Mouse (Mus musculus) forebrain, postnatal 0 days (tissue): ENCODE data around the gene Csrp2. TPM values are rescaled to one million over a fixed set of nuclear protein-coding genes. Genes with fewer than 3 reads are reported as not detected.

ENCODE experiments used
- ATAC-seq: fragments of 200-750 bp; cut with Nextera tagmentation; 2 replicates; pipeline ENCODE4 v1.8.0; 2017; ENCODE audit warnings: mild to moderate bottlenecking, moderate library complexity
- DNase-seq: peaks from one replicate; pipeline ENCODE4 v3.0.0-alpha.2; 2015
- H3K27ac ChIP-seq: fragments of 300-500 bp; sonication (generic); 2 replicates; pipeline ENCODE4 v1.5.1; 2014; ENCODE audit warnings: low read depth, mild to moderate bottlenecking, antibody characterized with exemption, low read length, moderate library complexity, mixed read lengths
- H3K27me3 ChIP-seq: fragments of 300-500 bp; sonication (generic); 2 replicates; pipeline ENCODE4 v1.6.1; 2014; ENCODE audit warnings: mild to moderate bottlenecking, low read length, mixed read lengths; ENCODE audit not compliant: insufficient read depth
- H3K36me3 ChIP-seq: fragments of 300-500 bp; sonication (generic); 2 replicates; pipeline ENCODE4 v1.6.1; 2014; ENCODE audit warnings: mild to moderate bottlenecking, moderate library complexity; ENCODE audit not compliant: insufficient read depth
- H3K4me1 ChIP-seq: fragments of 300-500 bp; sonication (generic); 2 replicates; pipeline ENCODE4 v1.6.1; 2014; ENCODE audit warnings: antibody characterized with exemption; ENCODE audit not compliant: insufficient read depth
- H3K4me2 ChIP-seq: fragments of 300-500 bp; sonication (generic); 2 replicates; pipeline ENCODE4 v1.6.1; 2014; ENCODE audit warnings: low read depth, mild to moderate bottlenecking, moderate library complexity
- H3K4me3 ChIP-seq: fragments of 300-500 bp; sonication (generic); 2 replicates; pipeline ENCODE4 v1.5.1; 2014; ENCODE audit warnings: low read depth, low read length, mixed read lengths
- H3K9ac ChIP-seq: fragments of 300-500 bp; sonication (generic); 2 replicates; pipeline ENCODE4 v1.6.1; 2014; ENCODE audit warnings: mild to moderate bottlenecking
- H3K9me3 ChIP-seq: fragments of 300-500 bp; sonication (generic); 2 replicates; pipeline ENCODE4 v1.6.1; 2016; ENCODE audit warnings: low read length
- CTCF ChIP-seq: sonication (generic); IDR thresholded peaks from 2 replicates; pipeline ENCODE4 v1.5.1; 2016; ENCODE audit warnings: antibody characterized with exemption, control low read depth, low read depth
- WGBS: fragments of 180-500 bp; shearing (Covaris S2); extraction: QIAGEN DNeasy Blood & Tissue Kit; methylation state at CpG from one replicate; pipeline ENCODE4 v1.1.7; 2014; 5-methylcytosine and 5-hydroxymethylcytosine counted together
- polyA plus RNA-seq: library from polyadenylated mRNA; unstranded; fragments of >200 nt; fragmentation: Nextera tagmentation; extraction: Ambion mirVana; gene quantifications from 2 replicates; pipeline ENCODE4 v1.2.1, GENCODE M21; 2015
- total RNA-seq: library from RNA; depleted of rRNA; stranded (reverse); fragments of >200 nt; gene quantifications from 2 replicates; pipeline ENCODE4 v1.2.3, GENCODE M21; 2014

Gene Csrp2
- total and polyA plus RNA-seq, 2 experiments from 2014 or later = 128 to 147 TPM

DNA sequence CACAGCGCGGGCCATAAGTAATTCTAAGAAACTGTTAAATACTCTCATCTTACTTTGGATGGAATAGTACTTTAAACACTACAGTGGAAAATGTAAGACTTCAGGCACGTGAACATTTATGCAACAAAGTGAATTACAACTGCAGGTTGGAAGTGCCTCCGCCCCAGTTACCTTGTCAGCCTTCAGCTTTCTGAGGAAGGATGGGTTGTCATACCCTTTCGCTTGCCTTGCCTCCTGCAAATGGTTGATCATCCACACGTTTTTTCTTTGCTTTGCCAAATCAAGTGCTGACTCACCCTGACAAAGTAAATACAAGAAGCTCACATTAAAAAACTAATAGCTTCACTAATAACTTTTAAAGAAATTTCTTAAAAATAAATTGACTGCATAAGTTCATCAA lies 41.3 kb downstream of the Csrp2 start:
- no peak overlapping the region for H3K4me3 ChIP-seq
- H3K9me3 ChIP-seq = no peaks in the 10 kb centered on the region
- H3K27me3 ChIP-seq = no peaks in the 10 kb centered on the region
- WGBS = 93% methylated on average over 6 of the region's 6 CpGs
- H3K4me1 ChIP-seq = no peaks in the 10 kb centered on the region
- no peak overlapping the region for H3K9ac ChIP-seq
- ATAC-seq (no peak), DNase-seq (no peak)
- TF ChIP-seq CTCF = no peak
- H3K27ac ChIP-seq = no peak overlapping the region
- H3K4me2 ChIP-seq = no peak overlapping the region
- peaks cover 18% of the 10 kb centered on the region for H3K36me3 ChIP-seq

DNA sequence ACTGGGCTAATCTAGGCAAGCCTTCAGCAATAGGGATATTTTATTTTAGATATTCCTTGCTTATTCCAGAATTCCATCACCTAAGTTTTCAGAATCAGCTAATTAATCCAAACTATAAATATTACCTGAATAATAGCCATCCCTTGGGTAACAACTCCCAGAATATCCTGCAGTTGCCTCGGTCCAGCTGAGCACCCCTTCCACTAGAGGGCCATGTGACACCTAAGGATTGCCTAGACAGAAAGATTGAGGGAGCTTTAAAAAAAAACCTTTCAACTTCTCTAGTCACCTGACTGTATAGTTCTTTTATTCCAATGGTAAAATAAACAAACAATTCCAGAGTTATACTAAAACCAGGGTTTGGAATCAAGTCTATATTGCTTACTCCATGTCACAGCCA lies 42.6 kb downstream of the Csrp2 start:
- no peaks in the 10 kb centered on the region for H3K9me3 ChIP-seq
- no peak for ATAC-seq
- 33% methylated on average over 1 of the region's 1 CpGs for WGBS

GRCm38 (mm10) chr10:110971044-110971443 lies 51.5 kb downstream of the Csrp2 start:
- ATAC-seq (no peak), DNase-seq (no peak)
- no peak overlapping the region for H3K4me3 ChIP-seq
- H3K4me2 ChIP-seq = no peak overlapping the region
- H3K9me3 ChIP-seq = no peaks in the 10 kb centered on the region
- TF ChIP-seq CTCF = no peak
- no peaks in the 10 kb centered on the region for H3K4me1 ChIP-seq
- peaks cover 28% of the 10 kb centered on the region for H3K36me3 ChIP-seq
- H3K27ac ChIP-seq = no peak overlapping the region
- H3K9ac ChIP-seq = no peak overlapping the region
- WGBS = 89% methylated on average over 3 of the region's 3 CpGs
- H3K27me3 ChIP-seq = no peaks in the 10 kb centered on the region

More for the DNA sequence above, 42.6 kb downstream of the Csrp2 start:
- Histone ChIP-seq H3K27ac (no peak overlapping the region), H3K4me2 (no peak overlapping the region), H3K36me3 (peaks cover 18% of the 10 kb centered on the region), H3K4me1 (no peaks in the 10 kb centered on the region), H3K4me3 (no peak overlapping the region), H3K9ac (no peak overlapping the region), H3K27me3 (no peaks in the 10 kb centered on the region)
- no peak for DNase-seq
- TF ChIP-seq CTCF = peak; percentile 37

GRCm38 (mm10) chr10:110971483-110971882 lies 51.9 kb downstream of the Csrp2 start:
- no peak for TF ChIP-seq CTCF

GRCm38 (mm10) chr10:110971998-110972397 lies 52.4 kb downstream of the Csrp2 start:
- Histone ChIP-seq H3K27me3 (no peaks in the 10 kb centered on the region), H3K4me2 (no peak overlapping the region), H3K27ac (no peak overlapping the region), H3K9me3 (no peaks in the 10 kb centered on the region), H3K9ac (no peak overlapping the region), H3K4me3 (no peak overlapping the region), H3K36me3 (peaks cover 27% of the 10 kb centered on the region), H3K4me1 (no peaks in the 10 kb centered on the region)
- no peak for TF ChIP-seq CTCF
- WGBS = 89% methylated on average over 9 of the region's 9 CpGs
- DNase-seq = no peak
- no peak for ATAC-seq

More at GRCm38 (mm10) chr10:110971483-110971882, 51.9 kb downstream of the Csrp2 start:
- H3K27me3 ChIP-seq = no peaks in the 10 kb centered on the region
- H3K9me3 ChIP-seq = no peaks in the 10 kb centered on the region
- no peak overlapping the region for H3K4me3 ChIP-seq
- peaks cover 28% of the 10 kb centered on the region for H3K36me3 ChIP-seq
- no peak overlapping the region for H3K27ac ChIP-seq
- ATAC-seq (no peak), DNase-seq (no peak)
- WGBS = 90% methylated on average over 6 of the region's 6 CpGs
- no peak overlapping the region for H3K4me2 ChIP-seq
- no peaks in the 10 kb centered on the region for H3K4me1 ChIP-seq
- no peak overlapping the region for H3K9ac ChIP-seq

DNA sequence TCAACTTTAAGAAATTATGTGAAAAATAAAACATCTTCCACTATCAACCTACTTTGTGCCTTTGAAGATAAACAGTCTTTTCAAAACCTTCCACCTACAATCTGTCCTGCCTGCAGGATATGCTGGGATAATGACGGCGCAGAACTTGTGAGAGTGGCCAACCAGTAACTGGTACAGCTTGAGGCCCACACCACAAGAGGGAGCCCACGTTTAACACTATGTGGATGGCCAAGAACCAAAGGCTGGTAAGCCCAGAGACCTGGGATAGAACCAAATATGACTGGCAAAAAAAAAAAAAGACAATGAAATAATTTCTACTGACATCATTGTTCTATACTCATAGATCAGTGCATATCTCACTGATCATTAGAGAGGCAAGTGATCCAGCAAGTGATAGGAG lies 54.9 kb downstream of the Csrp2 start:
- Histone ChIP-seq H3K4me1 (no peaks in the 10 kb centered on the region), H3K27ac (no peak overlapping the region), H3K36me3 (peaks cover 25% of the 10 kb centered on the region), H3K4me3 (no peak overlapping the region), H3K27me3 (no peaks in the 10 kb centered on the region), H3K4me2 (no peak overlapping the region), H3K9me3 (no peaks in the 10 kb centered on the region), H3K9ac (no peak overlapping the region)
- peak; percentile 70 for TF ChIP-seq CTCF
- WGBS = 50% methylated on average over 3 of the region's 3 CpGs
- peak; percentile 53 for DNase-seq
- ATAC-seq = peak; percentile 54; the same call in 1 of the 2 replicates

GRCm38 (mm10) chr10:110974885-110975284 lies 55.3 kb downstream of the Csrp2 start:
- no peak for TF ChIP-seq CTCF
- DNase-seq (no peak), ATAC-seq (no peak)
- Histone ChIP-seq H3K4me1 (no peaks in the 10 kb centered on the region), H3K27ac (no peak overlapping the region), H3K4me3 (no peak overlapping the region), H3K9ac (no peak overlapping the region), H3K36me3 (peaks cover 27% of the 10 kb centered on the region), H3K9me3 (no peaks in the 10 kb centered on the region), H3K27me3 (no peaks in the 10 kb centered on the region), H3K4me2 (no peak overlapping the region)
- 77% methylated on average over 1 of the region's 1 CpGs for WGBS
